Mouse (Mus musculus): Measurements from ENCODE around the gene Edc4. TPM values are rescaled to one million over a fixed set of nuclear protein-coding genes. Genes with fewer than 3 reads are reported as not detected.
"Not testable (repeated sequence)": the region's sequence is repeated elsewhere in the genome, so short reads cannot be mapped to it uniquely, and the experiment has no call there.

Gene Edc4
- total and polyA plus RNA-seq, 3 experiments, result 46.1 to 72.1 TPM; not detected in 1

GRCm38 (mm10) chr8:105880754-105881520, at the start of gene Edc4 (continued):
- no peak for TF ChIP-seq CTCF (IDR thresholded peaks at IDR 0.05 in 2 of 3, conservative IDR thresholded peaks at IDR 0.05 in 1 of 3; ENCODE audit: control insufficient read depth in 1 of 3, insufficient read depth in 1 of 3, low read depth in 2 of 3, low read length in 3 of 3, poor library complexity in 1 of 3, severe bottlenecking in 1 of 3)
- TF ChIP-seq ZC3H11A (IDR thresholded peaks at IDR 0.05; ENCODE audit: low read depth, low read length), result peak; percentile 5; the same call in 1 of the 2 replicates
- no peak; the same call in 1 of the 2 replicates for TF ChIP-seq MAZ (IDR thresholded peaks at IDR 0.05; ENCODE audit: low read depth, low read length)
- no peak for TF ChIP-seq GATA1 (IDR thresholded peaks at IDR 0.05; ENCODE audit: low read depth, low read length)
- peak; percentile 91 for TF ChIP-seq MYB (IDR thresholded peaks at IDR 0.05; ENCODE audit: low read depth, low read length)

GRCm38 (mm10) chr8:105833740-105834139, 46.9 kb upstream of the Edc4 start:
- not testable (repeated sequence) for H3K27me3 ChIP-seq (ENCODE audit: control insufficient read depth in 1 of 2, insufficient read depth in 2 of 2, low read length in 2 of 2); H3K79me2 ChIP-seq (ENCODE audit: control insufficient read depth, insufficient read depth, low read length, poor library complexity); H3K4me3 ChIP-seq (ENCODE audit: control insufficient read depth in 1 of 2, insufficient read depth in 1 of 2, low read depth in 2 of 2, low read length in 2 of 2); H3K9me3 ChIP-seq (replicated peaks; ENCODE audit: insufficient read depth, low read length); H3K27ac ChIP-seq (ENCODE audit: control insufficient read depth, low read depth, low read length); H3K9ac ChIP-seq (ENCODE audit: control insufficient read depth, low read depth, low read length, poor library complexity, severe bottlenecking); H3K4me1 ChIP-seq (ENCODE audit: control insufficient read depth in 1 of 2, insufficient read depth in 2 of 2, low read length in 2 of 2); H3K36me3 ChIP-seq (ENCODE audit: control insufficient read depth in 1 of 2, insufficient read depth in 2 of 2, low read length in 2 of 2); DNase-seq (ENCODE audit: low read depth, low spot score)
- TF ChIP-seq ETS1 (IDR thresholded peaks at IDR 0.05; ENCODE audit: low read depth, low read length) (peak; percentile 70), TAL1 (IDR thresholded peaks at IDR 0.05; ENCODE audit: low read length) (peak; percentile 19; the same call in 1 of the 2 replicates)

DNA sequence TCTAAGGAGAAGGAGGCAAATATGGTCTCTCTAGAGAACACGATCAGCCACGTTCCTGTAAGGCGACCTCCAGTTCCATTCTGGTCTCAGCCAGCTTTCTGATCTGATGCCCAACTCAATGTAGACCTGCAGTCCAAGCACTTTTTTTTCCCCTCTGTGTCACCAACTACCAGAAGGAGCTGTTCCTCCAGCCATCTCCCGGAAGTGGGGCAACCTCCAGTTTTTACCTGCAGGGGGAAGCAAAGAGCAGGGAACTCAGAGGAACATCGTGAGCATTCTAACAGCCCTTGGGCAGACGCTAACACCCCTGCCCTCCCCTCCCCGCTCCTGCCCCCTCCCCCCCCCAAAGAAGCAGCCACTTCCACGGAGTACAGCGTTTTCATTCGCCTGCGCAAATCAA, 45.4 kb upstream of the Edc4 start:
- Histone ChIP-seq H3K9ac (ENCODE audit: control insufficient read depth, low read depth, low read length, poor library complexity, severe bottlenecking) (no peak overlapping the region), H3K36me3 (ENCODE audit: control insufficient read depth in 1 of 2, insufficient read depth in 2 of 2, low read length in 2 of 2) (no peaks in the 10 kb centered on the region), H3K4me1 (ENCODE audit: control insufficient read depth in 1 of 2, insufficient read depth in 2 of 2, low read length in 2 of 2) (0 out of 4 replicates have a peak, but pooled peaks cover 0 to 8% of the 10 kb centered on the region in 2 experiments), H3K27me3 (ENCODE audit: control insufficient read depth in 1 of 2, insufficient read depth in 2 of 2, low read length in 2 of 2) (no peaks in the 10 kb centered on the region), H3K79me2 (ENCODE audit: control insufficient read depth, insufficient read depth, low read length, poor library complexity) (no peaks in the 10 kb centered on the region), H3K9me3 (replicated peaks; ENCODE audit: insufficient read depth, low read length) (no peaks in the 10 kb centered on the region), H3K27ac (ENCODE audit: control insufficient read depth, low read depth, low read length) (no peak overlapping the region), H3K4me3 (ENCODE audit: control insufficient read depth in 1 of 2, insufficient read depth in 1 of 2, low read depth in 2 of 2, low read length in 2 of 2) (no peak overlapping the region)
- DNase-seq (ENCODE audit: low read depth, low spot score), result peak; percentile 73
- TF ChIP-seq MYB (IDR thresholded peaks at IDR 0.05; ENCODE audit: low read depth, low read length) (no peak), ZNF384 (IDR thresholded peaks at IDR 0.05; ENCODE audit: low read depth, low read length) (0 out of 2 replicates have a peak, but pooled peaks have one; percentile 44), NRF1 (IDR thresholded peaks at IDR 0.05; ENCODE audit: insufficient read depth, low read depth, low read length, poor library complexity, severe bottlenecking) (no peak), UBTF (IDR thresholded peaks at IDR 0.05; ENCODE audit: borderline replicate concordance, insufficient read depth, low read depth, low read length) (no peak), E2F4 (IDR thresholded peaks at IDR 0.05; ENCODE audit: borderline replicate concordance, low read depth, low read length) (no peak), ZMIZ1 (IDR thresholded peaks at IDR 0.05; ENCODE audit: low read depth, low read length) (no peak), MAX (IDR thresholded peaks at IDR 0.05; ENCODE audit: low read length) (no peak), NELFE (IDR thresholded peaks at IDR 0.05; ENCODE audit: low read depth, low read length) (no peak), MEF2A (IDR thresholded peaks at IDR 0.05; ENCODE audit: extremely low read depth, insufficient replicate concordance, low read depth, low read length, poor library complexity, severe bottlenecking) (no peak), MXI1 (IDR thresholded peaks at IDR 0.05; ENCODE audit: low read depth, low read length) (no peak), ETS1 (IDR thresholded peaks at IDR 0.05; ENCODE audit: low read depth, low read length) (no peak), ELF1 (IDR thresholded peaks at IDR 0.05; ENCODE audit: low read depth, low read length) (peak; percentile 75), CHD1 (IDR thresholded peaks at IDR 0.05; ENCODE audit: low read depth, low read length) (no peak), ZC3H11A (IDR thresholded peaks at IDR 0.05; ENCODE audit: low read depth, low read length) (peak; percentile 41), USF1 (IDR thresholded peaks at IDR 0.05; ENCODE audit: low read depth, low read length) (no peak), SMC3 (IDR thresholded peaks at IDR 0.05; ENCODE audit: low read depth, low read length) (peak; percentile 75), MYC (IDR thresholded peaks at IDR 0.05; ENCODE audit: low read depth, low read length) (no peak), POLR2AphosphoS2 (IDR thresholded peaks at IDR 0.05; ENCODE audit: low read length) (no peak), POLR2A (IDR thresholded peaks at IDR 0.05; ENCODE audit: control insufficient read depth in 1 of 2, insufficient read depth in 1 of 2, low read depth in 1 of 2, low read length in 2 of 2, poor library complexity in 1 of 2) (no peak), MAFK (IDR thresholded peaks at IDR 0.05; ENCODE audit: borderline replicate concordance, low read depth, low read length) (no peak), GATA1 (IDR thresholded peaks at IDR 0.05; ENCODE audit: low read depth, low read length) (no peak), HCFC1 (IDR thresholded peaks at IDR 0.05; ENCODE audit: low read depth, low read length) (no peak), RCOR1 (IDR thresholded peaks at IDR 0.05; ENCODE audit: low read depth, low read length) (no peak), TBP (IDR thresholded peaks at IDR 0.05; ENCODE audit: low read depth, low read length) (no peak), JUND (IDR thresholded peaks at IDR 0.05; ENCODE audit: low read depth, low read length) (no peak)
